Mouse (Mus musculus): ENCODE data around the gene Mgat4d. TPM values are rescaled to one million over a fixed set of nuclear protein-coding genes. Genes with fewer than 3 reads are reported as not detected.

The Mgat4d gene
- polyA plus RNA-seq, 1 experiment = not detected

GRCm38 (mm10) chr8:83389316-83390005, 41.2 kb downstream of the Mgat4d start, which contains the start of gene Clgn:
Gene Clgn (plus strand): TSS chr8:83389867.
- Histone ChIP-seq H3K36me3 (ENCODE audit: control insufficient read depth, insufficient read depth, low read length) (no peaks in the 10 kb centered on the region), H3K27me3 (ENCODE audit: control insufficient read depth, insufficient read depth, low read length) (peaks cover 5% of the 10 kb centered on the region; the same call in 1 of the 2 replicates), H3K27ac (ENCODE audit: insufficient read depth, low read length) (no peak within 1 kb of the TSS), H3K4me1 (ENCODE audit: control insufficient read depth, insufficient read depth, insufficient read length) (peaks cover 4% of the 10 kb centered on the region; the same call in 1 of the 2 replicates), H3K4me3 (ENCODE audit: extremely low read depth, insufficient read depth, insufficient read length) (peak within 1 kb of the TSS; percentile 18; the same call in 1 of the 2 replicates)
- TF ChIP-seq POLR2A (IDR thresholded peaks at IDR 0.05; ENCODE audit: low read depth, low read length) = no peak
- TF ChIP-seq CTCF (IDR thresholded peaks at IDR 0.05; ENCODE audit: extremely low read depth, insufficient read depth, insufficient read length, insufficient replicate concordance) = no peak
- WGBS = 4% methylated on average over 41 of the region's 41 CpGs
- DNase-seq (ENCODE audit: low read depth in 1 of 2, low spot score in 2 of 2) = no peak

DNA sequence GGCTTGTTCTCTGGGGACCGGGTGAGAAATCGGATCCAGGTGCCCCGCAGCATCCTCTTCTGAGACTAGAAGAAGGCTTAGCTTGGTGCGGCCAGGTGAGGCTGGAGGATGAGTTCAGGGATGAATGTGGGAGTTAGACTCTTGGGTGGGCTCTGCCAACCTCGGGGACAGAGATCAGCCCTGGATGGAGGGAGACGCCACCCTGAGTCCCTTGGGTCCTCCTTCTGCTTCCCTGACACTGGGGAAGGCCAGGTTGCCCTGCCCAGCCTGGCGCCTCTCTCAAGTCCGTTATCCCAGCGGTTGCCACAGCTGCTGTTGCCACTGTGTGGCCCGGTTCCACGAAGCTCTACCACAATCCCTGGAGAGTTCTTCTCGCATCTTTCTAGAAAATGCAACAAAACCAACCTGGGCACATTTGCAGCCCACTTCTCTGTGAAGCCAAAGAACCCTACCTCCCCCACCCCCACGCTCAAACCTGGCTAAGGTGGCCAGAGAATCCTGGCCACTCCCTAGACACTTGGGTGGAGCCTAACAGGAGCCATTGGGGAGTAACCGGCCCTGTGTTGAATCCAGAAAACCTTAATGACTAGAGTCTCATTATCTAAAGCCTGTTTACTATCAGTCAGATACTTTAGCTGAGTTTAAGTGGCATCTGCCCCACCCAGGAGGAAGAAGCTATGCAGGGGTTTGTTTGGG, 41.9 kb downstream of the Mgat4d start:
- peaks cover 4% of the 10 kb centered on the region; the same call in 1 of the 2 replicates for H3K4me1 ChIP-seq (ENCODE audit: control insufficient read depth, insufficient read depth, insufficient read length)
- DNase-seq (ENCODE audit: low read depth in 1 of 2, low spot score in 2 of 2) = no peak
- H3K27me3 ChIP-seq (ENCODE audit: control insufficient read depth, insufficient read depth, low read length) = peaks cover 5% of the 10 kb centered on the region; the same call in 1 of the 2 replicates
- no peaks in the 10 kb centered on the region for H3K36me3 ChIP-seq (ENCODE audit: control insufficient read depth, insufficient read depth, low read length)
- no peak overlapping the region for H3K27ac ChIP-seq (ENCODE audit: insufficient read depth, low read length)
- H3K4me3 ChIP-seq (ENCODE audit: extremely low read depth, insufficient read depth, insufficient read length) = peak overlapping the region; percentile 3; the same call in 1 of the 2 replicates
- no peak for TF ChIP-seq CTCF (IDR thresholded peaks at IDR 0.05; ENCODE audit: extremely low read depth, insufficient read depth, insufficient read length, insufficient replicate concordance)
- TF ChIP-seq POLR2A (IDR thresholded peaks at IDR 0.05; ENCODE audit: low read depth, low read length) = no peak
- WGBS = 16% methylated on average over 14 of the region's 14 CpGs

DNA sequence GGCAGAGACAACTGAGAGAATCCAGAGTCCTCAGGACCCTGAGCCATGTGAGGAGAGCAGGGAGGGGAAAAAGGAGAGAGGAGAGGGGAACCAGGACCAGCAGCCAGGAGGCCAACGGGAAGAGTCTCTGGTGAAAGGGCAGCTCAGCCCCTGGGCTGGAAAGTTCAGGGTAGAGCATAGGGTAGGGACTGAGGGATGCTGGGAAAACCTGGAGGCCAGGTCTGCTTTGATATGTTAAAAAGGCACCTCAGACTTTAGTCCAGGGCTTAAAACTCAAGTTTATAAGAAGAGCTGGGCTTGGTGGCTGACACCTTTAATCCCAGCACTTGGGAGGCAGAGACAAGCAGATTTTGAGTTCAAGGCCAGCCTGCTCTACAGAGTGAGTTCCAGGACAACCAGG, 44.2 kb downstream of the Mgat4d start:
- H3K4me3 ChIP-seq (ENCODE audit: extremely low read depth, insufficient read depth, insufficient read length) = no peak overlapping the region
- WGBS = 73% methylated on average over 1 of the region's 1 CpGs
- peaks cover 5% of the 10 kb centered on the region; the same call in 1 of the 2 replicates for H3K27me3 ChIP-seq (ENCODE audit: control insufficient read depth, insufficient read depth, low read length)
- no peak for DNase-seq (ENCODE audit: low read depth in 1 of 2, low spot score in 2 of 2)
- H3K4me1 ChIP-seq (ENCODE audit: control insufficient read depth, insufficient read depth, insufficient read length) = peaks cover 4% of the 10 kb centered on the region; the same call in 1 of the 2 replicates
- H3K36me3 ChIP-seq (ENCODE audit: control insufficient read depth, insufficient read depth, low read length) = no peaks in the 10 kb centered on the region
- TF ChIP-seq POLR2A (IDR thresholded peaks at IDR 0.05; ENCODE audit: low read depth, low read length) (no peak), CTCF (IDR thresholded peaks at IDR 0.05; ENCODE audit: extremely low read depth, insufficient read depth, insufficient read length, insufficient replicate concordance) (no peak)
- no peak overlapping the region for H3K27ac ChIP-seq (ENCODE audit: insufficient read depth, low read length)

- Histone ChIP-seq H3K27me3 (ENCODE audit: control insufficient read depth, insufficient read depth, low read length) (peaks cover 5% of the 10 kb centered on the region; the same call in 1 of the 2 replicates), H3K36me3 (ENCODE audit: control insufficient read depth, insufficient read depth, low read length) (no peaks in the 10 kb centered on the region), H3K27ac (ENCODE audit: insufficient read depth, low read length) (no peak overlapping the region), H3K4me3 (ENCODE audit: extremely low read depth, insufficient read depth, insufficient read length) (no peak overlapping the region), H3K4me1 (ENCODE audit: control insufficient read depth, insufficient read depth, insufficient read length) (peaks cover 4% of the 10 kb centered on the region; the same call in 1 of the 2 replicates)
- TF ChIP-seq POLR2A (IDR thresholded peaks at IDR 0.05; ENCODE audit: low read depth, low read length) (no peak), CTCF (IDR thresholded peaks at IDR 0.05; ENCODE audit: extremely low read depth, insufficient read depth, insufficient read length, insufficient replicate concordance) (no peak)
- WGBS = 76% methylated on average over 5 of the region's 5 CpGs
- DNase-seq (ENCODE audit: low read depth in 1 of 2, low spot score in 2 of 2) = no peak
Measured at GRCm38 (mm10) chr8:83394325-83394724, 46.1 kb downstream of the Mgat4d start.

DNA sequence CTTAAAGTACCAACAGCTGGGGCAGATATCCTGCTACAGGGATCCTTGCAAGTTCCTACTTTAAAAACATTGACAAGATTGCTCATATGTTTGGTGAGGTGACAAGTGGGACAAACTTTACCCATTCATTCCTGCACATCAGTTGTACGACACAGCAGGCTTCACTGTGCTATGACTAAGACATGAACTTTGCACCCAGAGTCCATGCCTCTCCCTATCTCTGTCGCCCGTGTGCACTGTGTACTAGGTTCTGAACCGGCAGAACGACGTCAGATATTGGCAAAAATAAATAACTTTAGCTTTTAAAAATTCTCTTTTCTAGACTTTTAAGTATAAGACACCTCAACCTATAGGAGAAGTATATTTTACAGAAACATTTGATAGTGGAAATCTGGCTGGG, 48.4 kb downstream of the Mgat4d start:
- H3K4me1 ChIP-seq (ENCODE audit: control insufficient read depth, insufficient read depth, insufficient read length) = no peaks in the 10 kb centered on the region
- H3K27ac ChIP-seq (ENCODE audit: insufficient read depth, low read length) = no peak overlapping the region
- H3K36me3 ChIP-seq (ENCODE audit: control insufficient read depth, insufficient read depth, low read length) = no peaks in the 10 kb centered on the region
- TF ChIP-seq CTCF (IDR thresholded peaks at IDR 0.05; ENCODE audit: extremely low read depth, insufficient read depth, insufficient read length, insufficient replicate concordance) (no peak), POLR2A (IDR thresholded peaks at IDR 0.05; ENCODE audit: low read depth, low read length) (no peak)
- H3K4me3 ChIP-seq (ENCODE audit: extremely low read depth, insufficient read depth, insufficient read length) = no peak overlapping the region
- no peak for DNase-seq (ENCODE audit: low read depth in 1 of 2, low spot score in 2 of 2)
- WGBS = 95% methylated on average over 6 of the region's 6 CpGs
- H3K27me3 ChIP-seq (ENCODE audit: control insufficient read depth, insufficient read depth, low read length) = no peaks in the 10 kb centered on the region

DNA sequence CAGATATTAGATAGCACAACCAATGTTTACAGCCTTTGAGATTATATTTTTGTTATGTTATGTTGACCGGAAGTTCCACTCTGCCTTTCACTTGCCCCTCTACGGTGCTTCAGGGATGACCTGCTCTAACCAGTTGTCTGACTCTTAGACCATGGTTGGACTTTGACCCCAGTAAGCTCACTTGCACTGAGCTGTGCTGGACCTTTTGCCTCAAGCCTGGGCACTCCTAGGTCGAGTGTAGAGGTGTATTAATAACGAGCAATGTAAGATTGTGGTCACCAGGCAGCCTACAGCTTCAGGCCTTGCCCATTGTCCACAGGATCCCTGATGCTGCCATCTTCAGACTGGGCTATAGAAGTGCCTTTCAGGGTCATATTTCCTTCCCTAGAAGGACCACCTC, 49.5 kb downstream of the Mgat4d start:
- Histone ChIP-seq H3K36me3 (ENCODE audit: control insufficient read depth, insufficient read depth, low read length) (no peaks in the 10 kb centered on the region), H3K4me3 (ENCODE audit: extremely low read depth, insufficient read depth, insufficient read length) (no peak overlapping the region), H3K27me3 (ENCODE audit: control insufficient read depth, insufficient read depth, low read length) (no peaks in the 10 kb centered on the region), H3K4me1 (ENCODE audit: control insufficient read depth, insufficient read depth, insufficient read length) (no peaks in the 10 kb centered on the region), H3K27ac (ENCODE audit: insufficient read depth, low read length) (no peak overlapping the region)
- 73% methylated on average over 4 of the region's 4 CpGs for WGBS
- no peak for DNase-seq (ENCODE audit: low read depth in 1 of 2, low spot score in 2 of 2)
- TF ChIP-seq CTCF (IDR thresholded peaks at IDR 0.05; ENCODE audit: extremely low read depth, insufficient read depth, insufficient read length, insufficient replicate concordance) = no peak
- TF ChIP-seq POLR2A (IDR thresholded peaks at IDR 0.05; ENCODE audit: low read depth, low read length) = no peak

Measured in spleen, adult 2 months (tissue).